Mouse (Mus musculus) hindbrain, embryonic 15.5 days (tissue): Measurements from ENCODE around the gene Ripor2. TPM values are rescaled to one million over a fixed set of nuclear protein-coding genes. Genes with fewer than 3 reads are reported as not detected.

Source experiments
- ATAC-seq: fragments of 200-750 bp; cut with Nextera tagmentation; 2 replicates; pipeline ENCODE4 v1.8.0; 2017; ENCODE audit warnings: low read depth, moderate number of reproducible peaks, moderate TSS enrichment; ENCODE audit not compliant: low FRiP score
- H3K27ac ChIP-seq: fragments of 300-500 bp; sonication (generic); replicated peaks from 2 replicates; pipeline ENCODE4 v1.5.1; 2015; ENCODE audit warnings: mild to moderate bottlenecking, inconsistent platforms
- H3K27me3 ChIP-seq: fragments of 300-500 bp; sonication (generic); 2 replicates; pipeline ENCODE4 v1.6.1; 2015; ENCODE audit warnings: control low read depth, inconsistent platforms
- H3K36me3 ChIP-seq: fragments of 300-500 bp; sonication (generic); 2 replicates; pipeline ENCODE4 v1.6.1; 2015; ENCODE audit warnings: control low read depth, inconsistent platforms
- H3K4me1 ChIP-seq: fragments of 300-500 bp; sonication (generic); replicated peaks from 2 replicates; pipeline ENCODE4 v1.6.1; 2015; ENCODE audit warnings: control low read depth, inconsistent platforms
- H3K4me2 ChIP-seq: fragments of 300-500 bp; sonication (generic); 2 replicates; pipeline ENCODE4 v1.6.1; 2015; ENCODE audit warnings: moderate library complexity, mild to moderate bottlenecking, inconsistent platforms
- H3K4me3 ChIP-seq: fragments of 300-500 bp; sonication (generic); 2 replicates; pipeline ENCODE4 v1.5.1; 2015; ENCODE audit warnings: mild to moderate bottlenecking, inconsistent platforms
- H3K9ac ChIP-seq: fragments of 300-500 bp; sonication (generic); 2 replicates; pipeline ENCODE4 v1.6.1; 2015; ENCODE audit warnings: inconsistent platforms
- H3K9me3 ChIP-seq: fragments of 300-500 bp; sonication (generic); 2 replicates; pipeline ENCODE4 v1.6.1; 2016; ENCODE audit warnings: control low read depth, inconsistent platforms
- WGBS: fragments of 180-500 bp; shearing (Covaris S2); methylation state at CpG from one replicate; pipeline ENCODE4 v1.1.7; 2015; 5-methylcytosine and 5-hydroxymethylcytosine counted together
- polyA plus RNA-seq: library from polyadenylated mRNA; unstranded; fragments of >200 nt; fragmentation: Nextera tagmentation; extraction: Ambion mirVana; gene quantifications from 2 replicates; pipeline ENCODE4 v1.2.1, GENCODE M21; 2015

Gene Ripor2
- polyA plus RNA-seq, 1 experiment from 2014 or later: 26.0 TPM

DNA sequence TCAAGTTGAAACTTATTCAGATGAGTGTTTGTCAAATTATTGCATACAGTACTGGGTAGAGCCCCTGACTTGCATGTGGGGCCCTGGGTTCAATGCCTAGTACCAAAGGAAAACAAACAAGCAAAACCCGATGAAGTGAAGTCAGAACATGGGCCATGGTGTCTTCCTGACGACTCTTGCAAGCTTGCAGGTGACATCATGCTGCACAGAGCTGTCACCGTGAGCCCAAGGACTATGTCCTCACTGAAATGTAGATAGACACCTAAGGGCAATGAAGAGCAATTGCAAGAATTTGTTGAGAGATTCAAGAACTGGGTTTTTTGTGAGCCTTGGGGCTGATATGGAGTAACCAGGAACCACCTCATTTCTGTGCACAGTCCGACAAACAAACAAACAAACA lies 84.8 kb downstream of the Ripor2 start:
- H3K36me3 ChIP-seq: peaks cover 5% of the 10 kb centered on the region; the same call in 1 of the 2 replicates
- H3K4me3 ChIP-seq: no peak overlapping the region
- no peaks in the 10 kb centered on the region for H3K9me3 ChIP-seq
- H3K27me3 ChIP-seq: no peaks in the 10 kb centered on the region
- H3K9ac ChIP-seq: no peak overlapping the region
- no peaks in the 10 kb centered on the region for H3K4me1 ChIP-seq
- WGBS: 87% methylated on average over 4 of the region's 4 CpGs
- no peak overlapping the region for H3K4me2 ChIP-seq
- no peak for ATAC-seq
- no peak overlapping the region for H3K27ac ChIP-seq

DNA sequence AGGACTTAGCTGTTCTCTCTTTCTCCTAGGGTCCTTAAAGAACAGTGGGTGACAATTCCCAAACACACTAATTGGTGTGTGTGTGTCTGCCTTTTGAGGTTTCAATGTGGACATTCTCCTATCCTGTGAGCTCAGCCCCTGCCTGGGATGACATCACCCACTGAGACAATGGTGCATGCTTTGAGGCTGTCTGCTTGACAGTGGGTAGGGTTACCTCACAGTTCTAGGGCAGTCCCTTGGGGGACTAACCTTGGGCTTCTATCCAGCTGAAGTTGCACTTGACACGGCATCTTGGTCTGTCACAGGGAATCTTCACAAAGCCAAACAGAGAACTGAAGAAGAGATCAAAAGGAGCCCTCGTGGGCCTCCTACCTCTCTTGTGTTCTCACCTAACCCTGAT lies 86.6 kb downstream of the Ripor2 start:
- H3K27ac ChIP-seq: no peak overlapping the region
- H3K9me3 ChIP-seq: no peaks in the 10 kb centered on the region
- ATAC-seq: no peak
- H3K4me2 ChIP-seq: no peak overlapping the region
- no peak overlapping the region for H3K9ac ChIP-seq
- WGBS: 25% methylated on average over 2 of the region's 2 CpGs
- no peaks in the 10 kb centered on the region for H3K27me3 ChIP-seq
- H3K4me3 ChIP-seq: no peak overlapping the region
- H3K36me3 ChIP-seq: peaks cover 11% of the 10 kb centered on the region
- no peaks in the 10 kb centered on the region for H3K4me1 ChIP-seq

DNA sequence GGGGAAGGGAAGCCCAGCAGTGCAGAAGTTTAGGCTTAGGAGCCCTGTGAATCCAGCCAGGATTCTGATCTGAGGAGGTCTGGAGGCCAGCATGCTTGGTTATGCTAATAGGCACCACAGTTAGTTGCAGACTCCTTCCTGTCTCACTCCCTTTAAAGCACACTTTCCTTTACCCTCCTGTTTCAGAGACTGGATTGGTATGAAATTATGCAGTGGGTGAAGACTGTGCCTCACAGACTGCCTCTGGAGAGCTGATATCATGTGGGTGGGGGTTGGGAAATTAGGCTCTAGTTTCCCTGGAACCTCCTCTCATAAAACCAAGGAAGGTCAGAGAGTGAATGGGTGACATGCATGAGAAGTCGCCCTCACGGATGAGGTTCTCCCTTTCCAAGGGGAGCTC lies 88.7 kb downstream of the Ripor2 start:
- H3K36me3 ChIP-seq: peaks cover 15% of the 10 kb centered on the region
- H3K4me2 ChIP-seq: no peak overlapping the region
- no peak overlapping the region for H3K9ac ChIP-seq
- no peaks in the 10 kb centered on the region for H3K27me3 ChIP-seq
- no peak overlapping the region for H3K4me3 ChIP-seq
- 63% methylated on average over 2 of the region's 2 CpGs for WGBS
- H3K9me3 ChIP-seq: no peaks in the 10 kb centered on the region
- no peak for ATAC-seq
- no peaks in the 10 kb centered on the region for H3K4me1 ChIP-seq
- no peak overlapping the region for H3K27ac ChIP-seq

DNA sequence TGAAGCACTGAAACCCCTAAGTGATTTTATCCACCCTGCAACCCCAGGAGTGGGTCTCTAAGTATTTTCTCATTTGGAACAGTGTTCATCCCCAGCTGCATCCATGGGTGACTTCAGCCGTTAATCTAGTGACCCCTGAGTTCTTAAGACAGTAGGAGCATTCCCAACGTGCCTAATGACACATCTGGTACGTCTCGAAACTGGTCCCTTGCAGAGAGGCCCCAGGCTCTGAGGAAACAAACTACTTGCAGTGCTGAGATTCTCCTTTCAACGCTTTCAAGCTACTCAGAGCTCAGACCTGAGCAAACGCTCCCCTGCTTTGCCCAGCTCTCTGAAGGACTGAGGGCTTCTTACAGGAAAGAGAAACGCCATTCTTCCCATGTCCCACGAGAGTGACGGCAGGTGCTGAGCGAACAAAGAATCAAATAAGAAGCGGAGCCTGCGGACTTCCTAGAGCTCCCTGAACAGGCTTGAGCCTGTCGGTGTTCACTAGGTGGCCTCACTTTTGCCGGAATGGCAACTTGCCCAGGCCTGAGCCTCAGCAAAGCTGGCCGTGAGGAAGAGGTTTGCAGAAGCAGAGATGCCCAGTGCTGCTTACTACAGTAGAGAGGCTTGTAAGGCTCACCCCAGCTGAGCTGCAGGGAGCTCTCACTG lies 97.2 kb downstream of the Ripor2 start:
- H3K4me2 ChIP-seq: no peak overlapping the region
- no peak overlapping the region for H3K4me3 ChIP-seq
- H3K27me3 ChIP-seq: no peaks in the 10 kb centered on the region
- peaks cover 32% of the 10 kb centered on the region for H3K36me3 ChIP-seq
- no peaks in the 10 kb centered on the region for H3K4me1 ChIP-seq
- ATAC-seq: no peak; the same call in 1 of the 2 replicates
- no peak overlapping the region for H3K27ac ChIP-seq
- no peak overlapping the region for H3K9ac ChIP-seq
- WGBS: 33% methylated on average over 15 of the region's 15 CpGs
- no peaks in the 10 kb centered on the region for H3K9me3 ChIP-seq

DNA sequence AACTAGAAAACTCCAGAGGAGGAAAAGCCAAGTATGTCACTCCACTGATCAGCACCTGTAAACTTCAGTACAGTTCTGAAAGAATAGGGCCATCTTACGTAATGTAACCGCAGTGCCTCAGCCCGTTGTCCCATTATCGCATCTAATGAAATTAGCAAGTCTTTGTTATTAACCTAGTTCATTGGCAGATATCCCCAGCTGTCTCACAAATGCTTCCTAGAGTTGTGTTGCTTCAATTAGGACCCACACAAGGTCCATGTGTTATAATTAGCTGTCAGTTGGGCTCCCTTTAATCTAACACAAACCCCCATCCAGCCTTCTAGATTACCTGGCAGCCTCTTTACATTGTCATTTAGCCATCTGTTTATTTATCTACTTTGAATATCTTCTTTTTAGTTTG lies 99.0 kb downstream of the Ripor2 start:
- no peak for ATAC-seq
- H3K9ac ChIP-seq: no peak overlapping the region
- H3K4me2 ChIP-seq: no peak overlapping the region
- no peaks in the 10 kb centered on the region for H3K4me1 ChIP-seq
- no peaks in the 10 kb centered on the region for H3K27me3 ChIP-seq
- WGBS: 88% methylated on average over 4 of the region's 4 CpGs
- H3K36me3 ChIP-seq: peaks cover 32% of the 10 kb centered on the region
- H3K9me3 ChIP-seq: no peaks in the 10 kb centered on the region
- no peak overlapping the region for H3K27ac ChIP-seq
- H3K4me3 ChIP-seq: no peak overlapping the region

DNA sequence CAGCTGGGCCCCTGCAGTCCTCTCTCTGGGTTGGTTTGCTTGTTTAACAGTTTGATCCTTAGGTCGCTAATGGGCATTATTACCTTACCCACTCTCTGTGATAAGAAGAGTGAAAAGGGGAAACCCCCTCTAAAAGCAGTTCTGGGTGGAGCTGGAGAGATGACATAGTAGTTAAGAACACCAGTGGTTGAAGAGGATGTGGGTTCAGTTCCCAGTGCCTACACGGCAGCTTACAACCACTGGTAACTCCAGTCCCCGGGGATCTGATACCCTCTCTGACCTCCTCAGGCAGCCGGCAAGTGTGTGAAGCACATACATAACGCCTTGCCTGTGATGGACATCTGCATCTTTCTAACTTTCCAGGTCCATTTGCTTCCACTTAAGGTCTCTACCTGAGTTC lies 100.4 kb downstream of the Ripor2 start:
- WGBS: 84% methylated on average over 5 of the region's 5 CpGs
- H3K27ac ChIP-seq: no peak overlapping the region
- H3K9me3 ChIP-seq: no peaks in the 10 kb centered on the region
- peaks cover 7% of the 10 kb centered on the region for H3K4me1 ChIP-seq
- H3K9ac ChIP-seq: no peak overlapping the region
- no peaks in the 10 kb centered on the region for H3K27me3 ChIP-seq
- H3K36me3 ChIP-seq: peaks cover 29% of the 10 kb centered on the region
- ATAC-seq: no peak
- no peak overlapping the region for H3K4me3 ChIP-seq
- H3K4me2 ChIP-seq: no peak overlapping the region

DNA sequence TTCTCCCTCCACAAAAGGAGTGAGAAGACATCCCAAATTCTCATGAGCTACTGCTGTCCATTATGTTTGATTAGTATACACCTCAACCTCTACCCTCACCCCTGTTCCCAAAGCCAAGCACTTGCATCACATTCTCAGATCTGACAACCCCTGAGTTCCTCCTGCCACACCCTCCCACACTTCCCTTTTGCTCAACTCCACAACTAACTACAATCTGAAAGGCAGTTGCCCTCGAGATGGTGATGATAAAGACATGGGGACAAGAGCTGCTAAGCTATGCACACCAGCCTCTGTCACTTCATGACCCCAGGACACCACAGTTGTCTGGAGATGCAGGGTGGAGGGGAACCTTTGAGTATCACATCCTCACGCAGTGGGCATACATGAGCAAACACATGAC lies 102.5 kb downstream of the Ripor2 start:
- peaks cover 7% of the 10 kb centered on the region for H3K4me1 ChIP-seq
- no peaks in the 10 kb centered on the region for H3K27me3 ChIP-seq
- 82% methylated on average over 2 of the region's 2 CpGs for WGBS

DNA sequence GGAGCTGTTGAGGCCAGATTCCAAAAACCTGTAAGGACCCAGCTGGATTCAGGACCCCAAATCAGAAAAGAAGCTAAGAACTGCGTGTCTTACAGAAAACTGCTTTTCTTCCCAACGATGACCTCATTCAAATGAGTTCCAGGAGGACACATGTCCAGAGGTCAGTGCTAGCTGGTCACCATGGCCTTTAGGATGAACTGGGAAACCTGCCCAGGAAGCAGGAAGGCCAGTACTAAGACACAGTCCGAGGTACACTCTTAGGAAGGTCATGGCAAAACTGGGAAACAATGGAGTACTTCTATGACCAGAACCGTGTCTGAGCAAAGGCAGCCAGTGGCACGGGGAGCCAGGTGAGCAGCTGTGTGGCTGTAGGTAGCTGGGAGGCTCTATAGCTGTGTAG lies 103.9 kb downstream of the Ripor2 start:
- Histone ChIP-seq H3K36me3 (peaks cover 11% of the 10 kb centered on the region), H3K27ac (0 out of 2 replicates have a peak overlapping the region, but pooled peaks have one; percentile 72), H3K4me3 (no peak overlapping the region), H3K4me2 (no peak overlapping the region), H3K4me1 (peaks cover 7% of the 10 kb centered on the region), H3K9me3 (no peaks in the 10 kb centered on the region), H3K9ac (no peak overlapping the region), H3K27me3 (no peaks in the 10 kb centered on the region)
- ATAC-seq: no peak
- 72% methylated on average over 5 of the region's 5 CpGs for WGBS

More for the DNA sequence above, 102.5 kb downstream of the Ripor2 start:
- no peak overlapping the region for H3K9ac ChIP-seq
- H3K36me3 ChIP-seq: peaks cover 17% of the 10 kb centered on the region
- H3K4me3 ChIP-seq: no peak overlapping the region
- no peak overlapping the region for H3K4me2 ChIP-seq
- no peak overlapping the region for H3K27ac ChIP-seq
- H3K9me3 ChIP-seq: no peaks in the 10 kb centered on the region
- no peak for ATAC-seq

DNA sequence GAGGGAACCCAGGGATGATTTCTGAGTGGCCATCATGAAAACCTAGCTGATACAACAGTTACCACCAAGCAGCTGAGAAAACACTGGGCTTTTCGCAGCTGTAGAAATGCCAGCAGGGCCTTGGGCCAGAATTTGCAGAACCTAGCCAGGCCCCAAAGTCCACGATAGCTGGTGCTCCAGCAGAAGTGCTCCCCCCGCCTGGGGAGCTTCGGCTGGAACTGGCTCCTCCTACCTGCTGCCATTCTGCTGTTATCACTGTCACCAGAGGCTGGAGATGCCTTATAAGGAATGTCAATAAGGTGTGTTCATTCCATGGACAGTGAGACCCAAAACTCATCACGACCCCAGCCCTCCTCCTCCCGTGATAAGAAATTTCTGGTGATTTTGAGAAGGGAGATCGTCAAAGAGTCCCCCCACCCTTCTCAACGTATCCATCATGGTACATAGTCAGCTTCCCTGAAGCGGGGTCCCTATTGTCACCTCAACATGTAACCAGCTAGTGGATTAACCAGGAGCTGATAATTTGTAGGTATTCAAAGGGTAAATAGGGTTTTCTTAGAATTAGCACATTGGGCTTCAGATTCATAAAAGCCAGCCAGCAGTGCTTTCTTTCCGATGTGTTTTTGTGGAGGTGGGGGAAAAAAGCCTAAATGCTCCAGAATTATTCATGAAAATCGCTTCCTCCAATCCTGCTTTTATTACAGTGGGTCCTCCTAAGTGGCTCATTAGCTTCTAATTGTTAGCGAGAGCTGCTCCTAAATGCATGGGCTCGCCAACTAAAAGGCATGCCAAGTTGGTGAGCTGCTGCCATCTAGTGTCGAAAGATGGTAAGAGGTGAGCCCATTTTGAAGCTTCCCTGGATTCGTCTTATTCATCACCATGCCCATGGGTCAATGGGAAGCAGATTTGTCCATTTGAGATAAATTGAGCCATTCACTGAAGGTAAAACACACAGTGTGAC lies 105.0 kb downstream of the Ripor2 start:
- no peak overlapping the region for H3K4me3 ChIP-seq
- 32% methylated on average over 15 of the region's 15 CpGs for WGBS

DNA sequence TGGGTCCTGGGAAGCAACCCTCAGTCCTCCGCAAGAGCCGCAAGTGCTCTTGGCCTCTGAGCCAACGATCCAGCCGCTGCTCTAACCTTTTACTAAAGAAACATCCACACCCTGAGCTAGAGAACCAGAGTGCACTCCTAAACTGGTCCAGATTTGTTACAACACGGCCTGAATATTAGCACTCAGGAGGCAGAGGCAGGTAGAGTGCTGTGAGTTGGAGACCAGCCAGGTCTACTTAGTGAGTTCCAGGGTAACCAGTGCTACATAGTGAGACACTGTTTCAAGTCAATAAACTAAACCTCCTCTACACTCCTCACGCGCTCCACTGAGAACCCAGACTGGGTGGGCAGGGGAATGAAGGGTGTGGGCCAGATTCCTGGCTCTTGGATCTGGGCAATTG lies 111.3 kb downstream of the Ripor2 start:
- Histone ChIP-seq H3K27me3 (no peaks in the 10 kb centered on the region), H3K4me3 (no peak overlapping the region), H3K4me2 (no peak overlapping the region), H3K27ac (no peak overlapping the region), H3K9me3 (no peaks in the 10 kb centered on the region), H3K36me3 (peaks cover 20% of the 10 kb centered on the region), H3K4me1 (no peaks in the 10 kb centered on the region), H3K9ac (no peak overlapping the region)
- 87% methylated on average over 7 of the region's 7 CpGs for WGBS
- ATAC-seq: no peak

More for the DNA sequence above, 105.0 kb downstream of the Ripor2 start:
- Histone ChIP-seq H3K36me3 (peaks cover 8% of the 10 kb centered on the region), H3K4me1 (peaks cover 7% of the 10 kb centered on the region), H3K9ac (0 out of 2 replicates have a peak overlapping the region, but pooled peaks have one; percentile 2), H3K9me3 (no peaks in the 10 kb centered on the region), H3K27ac (peak overlapping the region; percentile 72), H3K4me2 (peak overlapping the region; percentile 36), H3K27me3 (no peaks in the 10 kb centered on the region)
- ATAC-seq: peak; percentile 92

DNA sequence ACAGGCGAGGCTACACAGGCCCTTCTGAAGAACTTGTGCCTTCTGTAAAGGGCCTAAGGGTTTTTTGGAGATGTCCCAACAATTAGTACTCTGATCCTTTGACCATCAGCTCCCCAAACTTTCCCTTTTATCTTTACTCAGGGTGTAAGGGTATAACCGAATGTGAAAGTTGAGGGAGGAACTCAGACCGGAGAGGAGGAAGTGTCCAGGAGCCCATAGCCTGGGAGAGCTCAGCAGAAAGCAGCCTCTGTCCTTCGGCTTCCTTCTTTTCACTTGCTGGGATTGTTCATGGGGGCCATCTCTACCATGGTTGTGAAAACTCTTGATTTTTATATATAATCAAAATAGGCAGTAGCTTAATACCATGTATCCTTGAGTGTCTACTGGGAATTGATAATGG lies 116.8 kb downstream of the Ripor2 start:
- H3K27me3 ChIP-seq: no peaks in the 10 kb centered on the region
- no peak overlapping the region for H3K4me3 ChIP-seq
- H3K9ac ChIP-seq: no peak overlapping the region
- ATAC-seq: no peak
- H3K27ac ChIP-seq: no peak overlapping the region
- no peaks in the 10 kb centered on the region for H3K4me1 ChIP-seq
- no peak overlapping the region for H3K4me2 ChIP-seq
- H3K36me3 ChIP-seq: peaks cover 30% of the 10 kb centered on the region
- no peaks in the 10 kb centered on the region for H3K9me3 ChIP-seq
- WGBS: 92% methylated on average over 4 of the region's 4 CpGs

DNA sequence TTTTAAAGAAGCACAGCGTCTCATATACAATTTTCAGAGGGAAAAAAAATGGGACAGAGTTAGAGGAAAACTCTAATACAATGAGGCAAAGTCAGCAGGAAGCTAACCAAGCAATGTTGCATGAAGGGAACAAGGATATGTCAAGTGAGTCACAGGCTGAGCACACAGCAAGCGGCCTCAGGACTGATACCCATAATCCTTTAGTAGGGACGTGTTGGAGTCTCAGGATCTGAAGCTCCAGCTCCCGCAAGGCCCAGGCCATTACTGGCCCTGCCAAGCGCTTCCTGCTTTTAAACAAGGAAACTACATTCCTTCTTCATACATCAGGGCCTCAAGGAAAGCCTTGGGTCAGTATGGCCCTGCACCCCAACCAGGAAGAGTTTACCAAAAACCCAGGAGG lies 120.1 kb downstream of the Ripor2 start:
- Histone ChIP-seq H3K4me3 (no peak overlapping the region), H3K9ac (no peak overlapping the region), H3K27ac (no peak overlapping the region), H3K4me2 (no peak overlapping the region), H3K4me1 (no peaks in the 10 kb centered on the region), H3K36me3 (peaks cover 18% of the 10 kb centered on the region; the same call in 1 of the 2 replicates), H3K9me3 (no peaks in the 10 kb centered on the region), H3K27me3 (no peaks in the 10 kb centered on the region)
- ATAC-seq: no peak
- WGBS: 85% methylated on average over 5 of the region's 5 CpGs
